Mouse (Mus musculus): ENCODE measurements around the gene Kmt2e. TPM values are rescaled to one million over a fixed set of nuclear protein-coding genes. Genes with fewer than 3 reads are reported as not detected.

Kmt2e gene
- total and polyA plus RNA-seq, 3 experiments = 16.2 to 75.6 (median 29.3) TPM

DNA sequence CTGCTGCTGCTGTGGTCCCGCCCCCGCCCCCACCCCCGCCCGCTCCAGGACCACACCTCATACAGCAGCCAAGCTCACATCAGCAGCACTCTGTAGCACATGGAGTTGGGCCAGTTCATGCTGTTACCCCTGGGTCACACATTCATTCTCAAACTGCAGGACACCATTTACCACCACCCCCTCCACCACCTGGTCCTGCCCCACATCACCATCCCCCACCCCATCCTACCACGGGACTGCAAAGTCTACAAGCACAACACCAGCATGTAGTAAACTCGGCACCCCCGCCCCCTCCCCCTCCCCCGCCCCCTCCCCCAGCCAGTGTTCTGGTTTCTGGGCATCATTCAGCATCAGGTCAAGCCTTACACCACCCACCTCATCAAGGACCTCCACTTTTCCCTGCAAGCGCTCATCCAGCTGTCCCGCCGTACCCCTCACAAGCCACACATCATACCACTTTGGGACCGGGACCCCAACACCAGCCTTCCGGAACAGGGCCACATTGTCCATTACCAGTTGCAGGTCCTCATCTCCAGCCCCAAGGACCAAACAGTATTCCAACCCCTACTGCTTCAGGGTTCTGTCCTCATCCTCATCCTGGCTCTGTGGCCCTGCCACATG is 68.2 kb downstream of the Kmt2e start:
- Histone ChIP-seq H3K79me2 (ENCODE audit: control insufficient read depth, insufficient read depth, low read length, poor library complexity) (no peaks in the 10 kb centered on the region), H3K9me3 (replicated peaks; ENCODE audit: insufficient read depth, low read length) (no peaks in the 10 kb centered on the region), H3K4me1 (ENCODE audit: control insufficient read depth in 1 of 2, insufficient read depth in 2 of 2, low read length in 2 of 2) (peaks cover 0 to 4% of the 10 kb centered on the region in 2 experiments; a peak in 1 of 4 replicates), H3K9ac (ENCODE audit: control insufficient read depth, low read depth, low read length, poor library complexity, severe bottlenecking) (no peak overlapping the region), H3K27ac (ENCODE audit: control insufficient read depth, low read depth, low read length) (no peak overlapping the region), H3K27me3 (ENCODE audit: control insufficient read depth in 1 of 2, insufficient read depth in 2 of 2, low read length in 2 of 2) (no peaks in the 10 kb centered on the region), H3K36me3 (ENCODE audit: control insufficient read depth in 1 of 2, insufficient read depth in 2 of 2, low read length in 2 of 2) (peaks cover 10 to 54% of the 10 kb centered on the region in 2 experiments), H3K4me3 (ENCODE audit: control insufficient read depth in 1 of 2, insufficient read depth in 1 of 2, low read depth in 2 of 2, low read length in 2 of 2) (no peak overlapping the region)
- DNase-seq (ENCODE audit: low read depth, low spot score) = no peak
- TF ChIP-seq ZKSCAN1 (IDR thresholded peaks at IDR 0.05; ENCODE audit: low read depth, low read length) (no peak), POLR2A (IDR thresholded peaks at IDR 0.05; ENCODE audit: control insufficient read depth in 1 of 2, insufficient read depth in 1 of 2, low read depth in 1 of 2, low read length in 2 of 2, poor library complexity in 1 of 2) (no peak), CHD2 (IDR thresholded peaks at IDR 0.05; ENCODE audit: low read length) (no peak), SIN3A (IDR thresholded peaks at IDR 0.05; ENCODE audit: low read length) (no peak), MYC (IDR thresholded peaks at IDR 0.05; ENCODE audit: low read depth, low read length) (no peak), SMC3 (IDR thresholded peaks at IDR 0.05; ENCODE audit: low read depth, low read length) (no peak), USF1 (IDR thresholded peaks at IDR 0.05; ENCODE audit: low read depth, low read length) (no peak), UBTF (IDR thresholded peaks at IDR 0.05; ENCODE audit: borderline replicate concordance, insufficient read depth, low read depth, low read length) (no peak)

DNA sequence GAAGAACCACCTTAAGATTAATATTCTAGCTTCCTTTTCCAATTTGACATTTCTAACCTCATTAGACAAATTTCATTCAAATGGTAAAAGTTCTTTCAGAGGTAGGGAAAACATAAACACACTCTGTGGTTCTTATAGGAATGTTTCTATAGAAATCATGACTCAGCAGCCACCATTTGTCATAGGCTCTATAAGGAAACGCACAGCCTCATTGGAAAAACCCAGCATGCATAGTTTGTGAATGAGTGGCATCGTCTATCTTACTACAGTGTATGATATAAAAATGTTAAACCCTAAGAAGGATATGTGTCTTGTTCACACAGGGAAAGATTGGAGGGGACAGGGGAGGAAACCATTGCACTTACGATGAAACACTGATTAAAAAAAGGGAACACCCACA is 71.3 kb downstream of the Kmt2e start:
- no peak for TF ChIP-seq MYC (IDR thresholded peaks at IDR 0.05; ENCODE audit: low read depth, low read length)
- TF ChIP-seq MAFK (IDR thresholded peaks at IDR 0.05; ENCODE audit: borderline replicate concordance, low read depth, low read length) = peak; percentile 65
- no peak for TF ChIP-seq JUND (IDR thresholded peaks at IDR 0.05; ENCODE audit: low read depth, low read length)
- TF ChIP-seq POLR2AphosphoS2 (IDR thresholded peaks at IDR 0.05; ENCODE audit: low read length) = peak; percentile 47; the same call in 1 of the 2 replicates
- TF ChIP-seq GABPA (IDR thresholded peaks at IDR 0.05; ENCODE audit: low read depth, low read length) = no peak
- no peak for TF ChIP-seq E2F4 (IDR thresholded peaks at IDR 0.05; ENCODE audit: borderline replicate concordance, low read depth, low read length)
- H3K79me2 ChIP-seq (ENCODE audit: control insufficient read depth, insufficient read depth, low read length, poor library complexity) = no peaks in the 10 kb centered on the region
- peaks cover 10 to 29% of the 10 kb centered on the region in 2 experiments for H3K36me3 ChIP-seq (ENCODE audit: control insufficient read depth in 1 of 2, insufficient read depth in 2 of 2, low read length in 2 of 2)
- H3K4me1 ChIP-seq (ENCODE audit: control insufficient read depth in 1 of 2, insufficient read depth in 2 of 2, low read length in 2 of 2) = peaks cover 0 to 4% of the 10 kb centered on the region in 2 experiments; a peak in 1 of 4 replicates
- no peaks in the 10 kb centered on the region for H3K27me3 ChIP-seq (ENCODE audit: control insufficient read depth in 1 of 2, insufficient read depth in 2 of 2, low read length in 2 of 2)
- no peak overlapping the region for H3K9ac ChIP-seq (ENCODE audit: control insufficient read depth, low read depth, low read length, poor library complexity, severe bottlenecking)
- no peak overlapping the region for H3K4me3 ChIP-seq (ENCODE audit: control insufficient read depth in 1 of 2, insufficient read depth in 1 of 2, low read depth in 2 of 2, low read length in 2 of 2)
- H3K9me3 ChIP-seq (replicated peaks; ENCODE audit: insufficient read depth, low read length) = no peaks in the 10 kb centered on the region
- H3K27ac ChIP-seq (ENCODE audit: control insufficient read depth, low read depth, low read length) = no peak overlapping the region
- DNase-seq (ENCODE audit: low read depth, low spot score) = peak; percentile 47

DNA sequence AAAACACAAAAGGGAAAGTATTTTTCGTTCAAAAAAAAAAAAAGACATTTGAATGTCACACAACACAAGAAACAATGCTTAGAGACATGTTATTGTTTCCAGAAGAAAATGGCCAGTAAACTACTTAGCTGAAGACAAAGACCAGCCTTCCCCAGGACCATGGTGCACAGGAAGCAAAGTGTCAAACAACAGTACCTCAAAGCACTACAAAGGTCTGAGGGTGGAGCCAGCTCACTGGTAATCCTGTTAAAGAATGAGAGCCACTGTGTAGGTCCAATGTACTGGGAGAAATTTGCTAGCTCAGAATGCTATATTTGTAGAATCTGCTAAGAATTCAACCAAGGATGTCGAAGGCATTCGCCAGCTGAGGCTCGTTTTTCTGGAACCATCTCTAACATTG is 73.0 kb downstream of the Kmt2e start:
- Histone ChIP-seq H3K27me3 (ENCODE audit: control insufficient read depth in 1 of 2, insufficient read depth in 2 of 2, low read length in 2 of 2) (no peaks in the 10 kb centered on the region), H3K9me3 (replicated peaks; ENCODE audit: insufficient read depth, low read length) (no peaks in the 10 kb centered on the region), H3K4me1 (ENCODE audit: control insufficient read depth in 1 of 2, insufficient read depth in 2 of 2, low read length in 2 of 2) (peaks cover 0 to 4% of the 10 kb centered on the region in 2 experiments; a peak in 1 of 4 replicates), H3K79me2 (ENCODE audit: control insufficient read depth, insufficient read depth, low read length, poor library complexity) (no peaks in the 10 kb centered on the region), H3K36me3 (ENCODE audit: control insufficient read depth in 1 of 2, insufficient read depth in 2 of 2, low read length in 2 of 2) (peaks cover 10 to 17% of the 10 kb centered on the region in 2 experiments), H3K27ac (ENCODE audit: control insufficient read depth, low read depth, low read length) (no peak overlapping the region), H3K4me3 (ENCODE audit: control insufficient read depth in 1 of 2, insufficient read depth in 1 of 2, low read depth in 2 of 2, low read length in 2 of 2) (no peak overlapping the region), H3K9ac (ENCODE audit: control insufficient read depth, low read depth, low read length, poor library complexity, severe bottlenecking) (no peak overlapping the region)
- TF ChIP-seq ZMIZ1 (IDR thresholded peaks at IDR 0.05; ENCODE audit: low read depth, low read length) = 0 out of 2 replicates have a peak, but pooled peaks have one; percentile 24
- no peak for TF ChIP-seq SMC3 (IDR thresholded peaks at IDR 0.05; ENCODE audit: low read depth, low read length)
- no peak for DNase-seq (ENCODE audit: low read depth, low spot score)
